Mouse (Mus musculus) right cerebral cortex, postnatal 4 days (tissue): ENCODE results near the gene Cdk17.

Source experiments
- DNase-seq: peaks from one replicate; pipeline ENCODE4 v3.0.0-alpha.2; 2022

The Cdk17 gene

DNA sequence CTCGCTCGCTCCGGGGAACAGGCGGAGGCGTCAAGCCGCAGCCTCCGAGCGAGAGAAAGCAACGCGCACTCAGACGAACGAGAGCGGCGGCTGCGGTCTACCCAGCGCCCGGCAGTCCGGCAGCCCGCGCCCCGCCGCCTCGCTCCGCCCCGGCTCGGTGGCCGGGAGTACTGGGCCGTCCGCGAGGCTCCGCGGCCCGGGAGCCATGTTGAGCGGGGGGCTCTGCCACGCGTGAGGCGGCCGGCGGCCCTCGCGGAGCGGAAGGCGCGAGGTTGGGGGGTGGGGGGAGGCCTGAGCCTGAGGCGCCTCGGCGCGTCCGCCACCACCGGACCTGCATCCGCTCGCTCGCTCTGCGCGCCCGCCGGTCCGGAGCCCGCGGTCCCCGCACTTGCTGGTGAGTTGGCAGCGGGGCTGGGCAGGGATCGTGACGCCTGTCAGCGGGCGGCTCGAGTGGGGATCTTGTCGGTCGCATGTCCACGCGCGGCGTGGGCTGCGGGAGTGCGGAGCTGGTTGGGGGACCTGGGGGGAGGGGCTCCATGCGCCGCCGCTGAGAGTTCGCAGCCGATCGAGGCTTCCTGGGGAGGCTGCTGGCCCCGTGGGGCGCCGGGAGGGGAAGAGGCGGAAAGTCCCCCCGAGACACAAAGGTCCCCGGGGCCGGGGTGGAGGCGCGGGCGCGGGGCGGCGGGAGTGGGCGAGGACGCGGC, at the start of gene Cdk17:
TSS of gene Cdk17 (plus strand) at position 69 of the 704 bp plus-strand sequence.
- DNase-seq: peak; percentile 67

DNA sequence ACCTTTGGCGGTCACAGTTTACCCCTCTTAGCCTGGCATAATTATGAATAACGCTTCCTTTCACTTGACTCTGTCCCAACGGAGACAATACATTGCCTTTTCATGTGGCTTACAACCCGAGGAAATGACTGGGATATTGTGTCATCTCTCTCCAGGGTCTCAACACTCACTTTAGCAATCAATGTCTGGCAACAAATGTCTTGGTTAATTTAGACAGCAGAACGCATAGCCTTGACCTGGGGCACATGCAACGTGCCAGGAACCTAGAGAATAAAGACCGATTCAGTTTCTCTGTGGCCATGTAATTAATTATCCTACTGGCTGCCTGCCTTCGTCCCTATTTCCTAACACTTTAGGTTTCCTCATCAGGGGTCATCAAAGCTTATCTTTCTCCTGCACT, 49.3 kb upstream of the Cdk17 start:
- DNase-seq: no peak

DNA sequence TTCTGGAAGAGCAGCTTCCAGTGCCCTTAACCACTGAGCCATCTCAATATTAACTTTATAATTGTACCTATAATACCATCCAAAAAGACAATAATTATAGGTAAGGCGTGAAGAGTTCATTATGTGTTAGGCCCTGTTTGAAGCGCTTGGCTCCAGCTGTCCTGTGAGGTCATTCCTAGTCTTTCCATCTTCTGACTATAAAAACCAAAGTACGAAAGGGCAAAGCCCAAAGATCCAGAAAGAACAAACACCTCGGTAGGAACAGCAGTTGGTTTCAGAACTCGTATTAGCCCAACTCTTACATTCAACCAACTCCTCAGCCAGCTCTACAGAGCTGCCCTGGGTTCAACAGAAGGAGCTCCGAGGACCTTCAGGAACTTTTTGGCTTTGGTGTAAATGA, 48.7 kb upstream of the Cdk17 start:
- DNase-seq: no peak

DNA sequence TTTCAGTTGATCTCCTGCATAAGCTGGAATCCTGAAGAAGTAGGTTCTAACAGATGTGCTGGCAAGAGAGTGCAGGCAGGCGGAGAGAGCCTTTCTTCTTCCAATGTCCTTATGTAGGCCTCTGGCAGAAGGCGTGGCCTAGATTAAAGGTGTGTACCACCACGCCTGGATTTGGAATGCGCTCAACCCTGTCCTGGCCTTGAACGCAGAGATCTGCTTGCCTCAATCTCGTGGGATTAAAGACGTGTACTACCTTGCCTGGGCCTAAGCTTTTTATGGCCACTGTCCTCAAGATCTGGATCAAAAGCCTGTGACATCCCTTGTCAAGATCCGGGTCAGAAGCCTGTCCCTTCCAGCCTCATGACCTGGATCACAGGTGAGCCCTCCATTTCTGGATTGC, 46.7 kb upstream of the Cdk17 start:
- DNase-seq: no peak

DNA sequence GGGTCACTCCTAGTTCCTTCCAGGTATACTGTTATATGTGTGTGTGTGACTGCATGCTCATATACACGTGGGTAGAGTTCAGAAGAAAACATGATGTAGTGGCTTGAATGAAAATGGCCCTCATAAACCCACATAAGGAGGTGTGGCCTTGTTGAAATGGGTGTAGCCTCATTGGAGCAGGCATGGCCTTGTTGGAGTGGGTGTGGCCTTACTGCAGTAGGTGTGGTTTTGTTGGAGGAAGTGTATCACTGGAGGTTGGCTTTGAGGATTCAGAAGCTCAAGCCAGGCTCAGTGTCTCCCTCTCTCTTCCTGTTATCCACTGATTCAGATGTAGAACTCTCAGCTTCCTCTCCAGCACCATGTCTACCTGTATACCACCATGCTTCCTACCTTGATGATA, 45.9 kb upstream of the Cdk17 start:
- no peak for DNase-seq

DNA sequence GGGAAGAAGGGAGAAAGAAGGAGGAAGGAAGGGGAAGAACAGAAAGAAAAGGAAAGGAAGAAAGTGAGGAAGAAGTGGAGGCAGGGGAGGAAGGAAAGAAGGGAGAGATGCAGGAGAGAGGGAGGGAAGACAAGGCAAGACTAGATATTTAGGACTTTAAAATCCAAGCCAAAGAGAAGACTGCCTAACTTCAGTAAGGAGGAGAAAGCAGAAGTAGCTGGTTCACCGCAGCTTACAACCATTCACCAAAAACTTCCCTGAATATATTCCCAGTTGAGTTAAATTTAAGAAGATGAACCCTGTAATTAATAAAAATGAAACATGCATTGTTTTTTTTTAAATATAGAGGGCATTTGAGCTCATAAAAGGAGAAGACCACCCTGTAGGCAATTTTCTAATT, 44.9 kb upstream of the Cdk17 start:
- no peak for DNase-seq

DNA sequence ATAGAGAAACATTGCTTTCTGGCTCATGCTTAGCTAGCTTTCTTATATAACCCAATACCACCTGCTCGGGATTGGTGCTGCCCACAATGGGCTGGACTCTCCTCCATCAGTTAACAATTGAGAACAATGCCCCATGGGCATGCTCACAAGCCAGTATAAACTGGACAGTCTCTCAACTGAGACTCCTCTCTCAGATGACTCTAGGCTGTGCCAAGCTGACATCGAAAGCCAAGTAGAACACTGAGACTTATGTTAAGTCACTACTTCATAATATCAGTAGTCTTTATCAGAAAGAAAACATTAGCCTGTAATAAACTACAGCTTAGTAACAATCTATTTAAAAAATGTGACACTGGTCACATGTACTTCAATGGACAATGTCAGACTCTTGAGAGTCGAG, 44.0 kb upstream of the Cdk17 start:
- no peak for DNase-seq

DNA sequence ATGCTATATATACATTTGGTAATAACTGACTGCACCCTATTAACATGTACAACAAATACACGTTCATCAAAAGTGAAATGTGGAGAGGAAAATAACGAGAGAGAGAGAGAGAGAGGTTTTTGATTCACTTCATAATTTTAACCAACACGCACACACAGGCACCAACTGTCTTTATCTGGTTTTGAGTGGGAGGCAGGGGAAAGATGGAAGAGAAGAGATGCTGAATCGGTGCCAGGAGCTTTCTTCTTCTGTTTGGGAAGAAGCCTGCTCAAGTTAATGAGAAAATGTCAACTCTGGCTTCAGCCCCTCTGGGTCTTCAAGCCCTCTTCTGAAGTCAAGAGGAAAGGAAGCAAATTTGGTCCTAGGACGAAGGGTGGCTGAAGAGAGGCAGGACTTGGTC, 40.9 kb upstream of the Cdk17 start:
- DNase-seq: peak; percentile 46

DNA sequence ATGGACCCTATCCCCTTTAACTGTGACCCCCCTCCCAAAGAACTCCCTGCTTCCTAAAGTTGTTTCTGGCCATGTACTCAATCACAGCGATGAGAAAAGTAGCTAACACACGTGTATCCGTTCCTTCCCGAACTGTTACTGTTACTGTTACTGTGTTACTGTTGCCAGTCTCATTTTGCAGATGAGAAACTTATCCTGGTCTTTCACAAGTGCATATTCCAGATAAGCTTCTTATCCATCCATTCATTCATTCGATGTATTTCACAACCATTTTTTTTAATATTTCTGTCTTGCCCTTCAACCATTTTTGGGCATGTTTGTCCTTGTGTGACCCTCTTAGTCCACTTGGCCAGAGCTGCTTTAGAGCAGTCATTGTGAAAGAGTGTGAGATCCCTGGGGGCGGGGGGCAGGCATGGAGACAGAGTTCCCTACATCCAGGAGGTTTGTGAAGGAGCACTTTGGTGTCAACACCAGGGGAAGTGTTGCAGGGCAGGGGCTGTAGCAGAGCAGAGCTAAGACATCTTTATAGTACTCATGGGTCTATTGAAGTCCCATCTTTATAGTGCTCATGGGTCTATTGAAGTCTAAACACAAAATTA, 39.3 kb upstream of the Cdk17 start:
- no peak for DNase-seq

DNA sequence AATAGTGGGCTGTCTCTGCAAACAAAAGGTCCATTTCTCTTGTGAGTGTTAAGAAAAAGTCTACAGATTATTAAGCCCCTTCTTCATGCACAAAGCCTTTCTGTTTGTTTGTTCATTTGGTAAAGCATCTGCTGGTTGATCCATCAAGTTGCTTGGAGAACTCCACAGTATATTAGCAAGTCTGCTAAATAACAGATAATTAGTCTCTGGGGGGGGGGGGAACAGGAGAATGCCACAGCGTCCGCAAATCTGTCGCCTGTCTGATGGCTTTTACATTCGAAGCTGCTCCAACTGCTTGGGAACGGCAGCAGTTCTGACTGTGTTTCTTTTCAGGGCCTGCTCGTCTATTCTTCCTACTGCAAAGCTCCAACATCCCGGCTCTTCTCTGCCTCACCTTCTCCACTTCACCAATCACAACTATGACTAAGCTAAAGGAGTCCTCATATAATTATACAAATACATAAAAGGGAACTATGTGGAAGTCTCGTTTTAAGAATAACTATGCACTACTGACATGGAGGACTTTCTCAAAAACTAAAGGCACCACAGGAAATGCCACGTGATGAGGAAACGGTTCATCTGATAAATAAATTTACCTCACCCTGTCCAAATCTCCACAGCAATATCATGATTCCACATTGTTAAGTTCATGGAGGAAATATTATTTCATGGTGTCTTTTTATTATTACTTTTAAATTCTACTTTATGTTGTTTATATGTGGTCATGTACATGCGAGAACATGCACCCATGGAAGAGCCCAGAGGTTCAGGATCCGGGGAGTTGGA, 38.1 kb upstream of the Cdk17 start:
- no peak for DNase-seq

DNA sequence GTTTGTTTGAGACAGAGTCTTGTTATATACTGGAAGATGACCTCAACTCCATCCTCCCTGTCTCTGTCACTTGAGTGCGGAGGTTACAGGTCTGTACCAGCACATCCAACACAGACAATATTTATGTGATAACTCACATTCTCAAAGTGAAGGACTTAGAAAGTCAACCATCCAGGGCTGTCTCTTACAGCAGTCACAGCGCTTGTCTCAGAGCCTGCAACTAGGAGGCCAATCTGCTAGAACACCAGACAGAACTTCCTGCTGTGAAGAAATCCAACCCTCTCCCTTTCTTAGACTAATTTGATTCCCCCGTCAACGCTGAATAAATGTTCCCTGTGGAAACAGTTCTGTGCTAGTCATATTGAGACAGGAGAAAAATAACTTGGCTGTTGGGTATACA, 37.4 kb upstream of the Cdk17 start:
- DNase-seq: no peak

DNA sequence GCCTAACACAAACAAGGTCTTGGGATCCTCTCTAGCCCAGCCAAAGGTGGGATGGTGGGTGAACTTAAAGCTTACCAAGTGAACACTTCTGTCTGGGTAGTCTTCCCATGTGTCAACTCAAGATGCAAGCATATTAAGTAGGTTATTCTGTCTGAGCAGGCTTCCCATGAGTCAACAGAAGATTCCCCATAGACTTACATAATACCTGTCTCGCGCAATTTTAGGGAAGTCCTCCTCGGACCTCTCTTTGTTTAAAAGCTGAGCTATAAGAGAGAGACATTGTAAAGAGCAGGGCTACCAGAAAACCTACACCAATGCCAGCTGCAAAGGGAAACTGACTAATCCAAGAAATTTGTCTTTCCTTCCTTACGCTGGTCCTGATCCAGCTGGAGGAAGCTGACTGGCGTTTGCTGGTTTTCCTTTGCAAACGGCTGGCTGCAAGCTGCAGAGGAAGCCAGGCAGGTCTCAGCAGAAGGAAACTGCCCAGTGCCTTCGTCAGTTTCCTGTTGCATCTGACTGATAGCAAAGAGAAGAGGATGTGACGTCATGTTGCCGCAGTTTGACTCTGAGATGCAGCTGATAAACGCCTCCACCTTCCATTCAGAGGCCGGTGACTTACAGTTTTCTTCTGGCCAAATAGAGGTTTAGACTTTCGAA, 36.6 kb upstream of the Cdk17 start:
- no peak for DNase-seq

DNA sequence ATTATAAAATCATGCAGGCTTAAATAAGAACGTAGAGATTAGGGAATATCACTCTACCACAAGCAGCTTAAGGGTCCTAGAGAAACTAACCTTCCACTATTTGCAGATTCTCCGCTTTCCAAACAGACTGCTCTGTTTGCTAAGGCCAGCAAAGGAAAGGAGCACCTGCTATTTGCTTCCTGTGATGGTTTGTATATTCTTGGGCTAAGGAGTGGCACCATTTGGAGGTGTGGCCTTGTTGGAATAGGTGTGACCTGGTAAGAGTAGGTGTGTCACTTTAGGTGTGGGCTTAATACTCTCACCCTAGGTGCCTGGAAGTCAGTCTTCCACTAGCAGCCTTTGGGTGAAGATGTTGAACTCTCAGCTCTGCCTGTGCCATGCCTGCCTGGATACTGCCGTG, 34.6 kb upstream of the Cdk17 start:
- no peak for DNase-seq

DNA sequence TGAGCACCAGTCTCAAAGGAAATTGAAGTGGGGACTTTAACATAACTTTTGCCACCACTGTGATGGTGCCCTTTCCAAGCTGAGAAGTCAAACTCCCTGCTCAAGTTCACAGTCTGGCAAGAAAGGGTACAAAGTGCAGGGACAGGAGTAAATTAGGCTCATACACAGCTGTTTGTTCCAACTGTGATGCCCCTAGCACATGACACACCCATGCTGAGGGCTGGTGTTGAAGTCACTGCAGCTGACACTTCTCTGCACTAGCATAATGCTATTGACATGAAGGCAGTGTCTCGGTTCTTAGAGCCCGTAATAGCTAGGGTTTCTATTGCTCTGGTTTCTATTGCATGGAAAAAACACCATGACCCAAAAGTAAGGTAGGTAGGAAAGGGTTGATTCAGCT, 32.1 kb upstream of the Cdk17 start:
- DNase-seq: no peak

DNA sequence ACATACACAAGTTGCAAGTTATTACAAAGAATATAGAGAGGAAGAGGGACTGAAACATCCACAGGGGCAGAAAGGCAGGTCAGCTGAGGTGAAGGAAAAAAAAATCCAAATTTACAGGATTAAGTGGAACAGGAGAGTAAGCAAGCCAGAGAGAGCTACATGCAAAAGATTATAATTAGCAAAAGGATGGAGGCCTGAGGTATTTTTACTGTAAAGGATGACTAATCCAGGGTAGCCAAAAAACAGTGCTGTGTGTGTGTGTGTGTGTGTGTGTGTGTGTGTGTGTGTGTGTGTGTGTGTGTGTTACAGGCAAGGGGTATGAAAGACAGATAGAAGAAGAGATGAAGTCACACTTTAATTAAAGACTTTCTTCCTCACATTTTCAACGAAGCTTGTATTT, 31.3 kb upstream of the Cdk17 start:
- DNase-seq: no peak

DNA sequence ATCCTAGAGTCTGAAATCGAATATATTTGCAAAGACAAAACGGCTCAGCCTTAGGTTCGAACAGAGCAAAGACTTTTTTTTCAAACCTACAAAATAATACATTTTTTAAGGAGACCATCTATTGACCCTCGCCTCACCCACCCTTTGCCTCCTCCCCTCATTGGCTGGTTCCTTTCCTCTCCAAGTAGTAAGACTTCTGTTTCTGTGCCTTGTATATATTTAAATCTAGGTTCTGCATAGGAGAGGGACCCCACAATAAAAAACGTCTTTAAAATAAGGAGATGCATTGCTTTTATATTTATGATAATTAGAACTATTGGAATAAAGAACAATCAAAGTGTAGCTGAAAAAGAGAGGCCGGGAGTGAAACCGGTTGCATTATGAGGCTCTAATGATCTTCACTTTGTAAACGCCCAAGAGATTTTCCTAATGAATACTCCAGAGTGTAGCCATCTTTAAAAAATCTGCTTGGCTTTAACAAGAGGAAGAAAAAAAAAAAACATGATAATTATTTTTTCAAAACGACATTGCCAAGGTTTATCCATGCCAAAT, 30.7 kb upstream of the Cdk17 start:
- no peak for DNase-seq

DNA sequence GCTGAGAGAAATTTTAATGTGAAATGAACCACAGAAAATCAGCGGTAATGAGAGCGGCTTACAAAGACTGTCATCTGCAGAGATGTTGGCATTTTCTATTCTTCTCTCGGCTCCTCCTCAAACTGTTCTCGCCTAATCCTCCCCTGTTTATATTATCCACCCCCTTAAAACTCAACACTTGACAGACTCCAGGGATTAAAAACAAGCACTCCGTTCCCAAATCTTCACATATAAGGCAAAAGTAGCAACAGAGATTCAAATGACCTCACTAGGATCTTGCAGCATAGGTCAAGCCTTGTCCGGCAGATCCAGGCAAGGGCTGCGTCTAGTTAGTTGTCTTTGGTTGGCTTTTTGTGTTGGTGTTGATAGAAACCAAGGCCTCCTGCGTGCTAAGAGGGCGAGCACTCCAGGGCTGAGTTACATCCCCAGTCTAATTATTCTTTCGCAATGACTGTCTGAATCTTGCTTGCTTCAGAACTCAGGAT, 30.2 kb upstream of the Cdk17 start:
- DNase-seq: no peak

DNA sequence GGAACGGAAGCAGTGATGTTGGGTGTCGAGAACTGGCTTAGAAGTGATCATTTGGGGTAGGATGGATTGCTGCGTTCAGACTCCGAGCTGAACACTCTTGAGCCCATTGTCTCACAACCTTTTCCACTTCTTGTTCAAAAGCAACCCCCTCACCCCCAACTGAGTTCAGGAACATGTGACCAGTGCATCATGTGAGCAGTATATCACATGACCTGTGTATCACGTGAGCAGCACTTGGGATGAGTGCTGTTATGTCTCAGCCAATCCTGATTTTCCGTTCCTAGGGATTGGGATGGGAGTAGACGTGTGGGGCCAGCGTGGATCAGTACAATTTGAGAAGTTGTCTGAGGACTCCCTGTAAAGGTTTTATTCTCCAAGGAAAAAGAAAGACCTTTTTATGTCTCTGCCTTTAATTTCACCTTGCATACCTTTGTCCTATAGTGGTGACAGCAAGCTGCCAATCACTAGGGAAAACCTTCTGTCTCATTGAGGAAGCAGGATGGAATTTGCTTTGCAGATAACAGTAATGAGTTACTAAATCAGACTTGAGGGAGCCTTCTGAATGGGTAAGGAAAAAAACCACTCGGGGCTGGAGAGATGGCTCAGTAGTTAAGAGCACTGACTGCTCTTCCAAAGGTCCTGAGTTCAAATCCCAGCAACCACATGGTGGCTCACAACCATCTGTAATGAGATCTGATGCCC, 28.7 kb upstream of the Cdk17 start:
- no peak for DNase-seq

DNA sequence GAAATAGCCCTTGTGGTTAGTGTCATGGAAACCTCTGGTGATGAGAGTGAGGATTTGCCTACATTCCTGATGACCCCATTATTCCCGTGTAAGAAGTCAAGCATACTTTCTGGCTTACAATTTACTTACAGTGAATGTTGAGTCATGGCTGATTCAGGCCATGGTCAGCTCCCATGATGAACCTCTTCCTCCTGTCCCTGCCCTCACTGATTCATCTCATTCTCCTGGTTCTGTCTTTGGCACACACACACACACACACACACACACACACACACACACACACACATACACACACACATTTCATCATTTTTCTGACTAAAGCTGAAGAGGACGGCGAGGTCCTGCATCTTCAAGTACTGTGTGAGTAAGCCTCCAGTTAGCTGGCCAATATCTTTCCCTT, 21.9 kb upstream of the Cdk17 start:
- no peak for DNase-seq

DNA sequence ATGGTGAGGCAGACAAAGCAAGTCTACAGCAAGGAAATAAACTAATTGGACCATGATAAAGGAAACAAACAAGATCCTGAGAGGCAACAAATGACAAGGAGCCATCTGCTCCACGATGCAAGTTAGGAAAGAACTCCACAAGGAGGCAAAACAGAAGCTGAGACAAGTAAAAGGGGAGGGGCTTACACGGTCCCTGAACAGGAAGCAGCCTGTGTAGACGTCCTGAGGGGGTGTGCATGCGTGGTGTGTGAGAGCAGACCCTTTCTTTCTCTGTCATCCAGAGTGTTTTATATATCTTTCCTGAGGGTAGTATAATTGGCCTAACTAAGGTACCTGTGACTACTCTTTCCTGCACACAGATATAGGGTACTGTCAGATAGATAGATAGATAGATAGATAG, 19.9 kb upstream of the Cdk17 start:
- DNase-seq: no peak

DNA sequence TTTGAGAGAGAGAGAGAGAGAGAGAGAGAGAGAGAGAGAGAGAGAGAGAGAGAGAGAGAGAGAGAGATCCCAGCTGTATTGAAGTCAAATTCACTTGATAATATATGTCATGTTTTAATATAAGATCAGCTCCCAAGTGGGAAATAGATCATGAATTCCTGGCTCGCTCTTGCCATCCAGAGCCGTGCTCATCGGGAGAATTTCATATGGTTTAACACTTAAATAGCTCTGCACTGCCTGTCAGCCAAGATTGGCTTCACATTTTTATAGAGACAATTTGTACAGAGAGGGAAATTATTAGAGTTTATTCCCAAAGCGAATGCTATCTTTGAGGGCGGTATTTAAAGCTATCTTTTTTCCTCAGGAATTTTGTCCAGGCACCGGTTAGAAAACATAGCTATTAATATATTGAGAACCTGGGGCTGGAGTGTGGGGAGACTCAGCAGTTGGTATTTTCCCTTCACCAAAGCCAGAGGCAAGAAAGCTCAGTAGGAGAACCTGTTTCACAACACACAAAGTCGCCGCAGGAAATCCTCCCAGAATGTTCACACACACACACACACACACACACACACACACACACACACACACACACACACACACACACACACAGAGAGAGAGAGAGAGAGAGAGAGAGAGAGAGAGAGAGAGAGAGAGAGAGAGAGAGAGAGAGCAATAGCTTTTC, 17.9 kb upstream of the Cdk17 start:
- DNase-seq: no peak
